Mouse (Mus musculus): ENCODE results near the gene Galnt9. TPM values are rescaled to one million over a fixed set of nuclear protein-coding genes. Genes with fewer than 3 reads are reported as not detected.

Galnt9 gene
- 6.8 TPM for total RNA-seq (2023)

GRCm38 (mm10) chr5:110543951-110544690, at the start of gene Galnt9:
Gene Galnt9, plus strand, starts transcription at chr5:110544355.

GRCm38 (mm10) chr5:110652719-110653648, 108.8 kb downstream of the Galnt9 start, which contains the start of the genes Noc4l and Ddx51:
Gene Noc4l, minus strand, starts transcription at chr5:110653417.
Gene Ddx51, plus strand, starts transcription at chr5:110653451.

Other genes starting within 250 kb of the Galnt9 start
- gene P2rx2, start 201.1 kb upstream of the Galnt9 start, total RNA-seq (2023): 0.40 TPM
- gene Lrcol1, start 199.6 kb upstream of the Galnt9 start, total RNA-seq (2023): not detected
- 159 TPM for gene Fbrsl1, start 95.9 kb upstream of the Galnt9 start, total RNA-seq (2023)
- 59.9 TPM for gene Noc4l, start 109.1 kb downstream of the Galnt9 start, total RNA-seq (2023)
- 48.1 TPM for gene Ddx51, start 109.1 kb downstream of the Galnt9 start, total RNA-seq (2023)
- 247 TPM for gene Ep400, start 226.4 kb downstream of the Galnt9 start, total RNA-seq (2023)
- 33.7 TPM for gene Pus1, start 236.3 kb downstream of the Galnt9 start, total RNA-seq (2023)

All from CD8-positive naive resting alpha-beta T cell, adult 57 days (primary cell).